Mouse (Mus musculus) midbrain, embryonic 16.5 days (tissue): ENCODE data around the gene Ascc1. TPM values are rescaled to one million over a fixed set of nuclear protein-coding genes. Genes with fewer than 3 reads are reported as not detected.

ENCODE experiments used
- ATAC-seq: fragments of 200-750 bp; cut with Nextera tagmentation; 2 replicates; pipeline ENCODE4 v1.8.0; 2017; ENCODE audit warnings: moderate TSS enrichment
- H3K27ac ChIP-seq: fragments of 300-500 bp; sonication (generic); 2 replicates; pipeline ENCODE4 v1.5.1; 2014; ENCODE audit warnings: mild to moderate bottlenecking, low read length, mixed read lengths
- H3K27me3 ChIP-seq: fragments of 300-500 bp; sonication (generic); 2 replicates; pipeline ENCODE4 v1.6.1; 2014; ENCODE audit warnings: low read depth, low read length, mixed read lengths; ENCODE audit not compliant: control insufficient read depth, insufficient read depth
- H3K36me3 ChIP-seq: fragments of 300-500 bp; sonication (generic); 2 replicates; pipeline ENCODE4 v1.6.1; 2014; ENCODE audit warnings: mild to moderate bottlenecking, low read length, moderate library complexity, mixed read lengths; ENCODE audit not compliant: control insufficient read depth, insufficient read depth
- H3K4me1 ChIP-seq: fragments of 300-500 bp; sonication (generic); 2 replicates; pipeline ENCODE4 v1.6.1; 2014; ENCODE audit warnings: mild to moderate bottlenecking, low read length, mixed read lengths; ENCODE audit not compliant: control insufficient read depth, insufficient read depth
- H3K4me2 ChIP-seq: fragments of 300-500 bp; sonication (generic); 2 replicates; pipeline ENCODE4 v1.6.1; 2014; ENCODE audit warnings: mild to moderate bottlenecking, low read length, mixed read lengths
- H3K4me3 ChIP-seq: fragments of 300-500 bp; sonication (generic); 2 replicates; pipeline ENCODE4 v1.5.1; 2014; ENCODE audit warnings: low read depth, mild to moderate bottlenecking, low read length, moderate library complexity, mixed read lengths
- H3K9ac ChIP-seq: fragments of 300-500 bp; sonication (generic); 2 replicates; pipeline ENCODE4 v1.6.1; 2014; ENCODE audit warnings: low read depth, low read length, mixed read lengths
- H3K9me3 ChIP-seq: fragments of 300-500 bp; sonication (generic); replicated peaks from 2 replicates; pipeline ENCODE4 v1.6.1; 2014; ENCODE audit warnings: mild to moderate bottlenecking, low read length, mixed read lengths; ENCODE audit not compliant: control insufficient read depth, poor library complexity, severe bottlenecking
- WGBS: fragments of 180-500 bp; shearing (Covaris S2); extraction: QIAGEN DNeasy Blood & Tissue Kit; methylation state at CpG from one replicate; pipeline ENCODE4 v1.1.7; 2014; 5-methylcytosine and 5-hydroxymethylcytosine counted together
- polyA plus RNA-seq: library from polyadenylated mRNA; unstranded; fragments of >200 nt; fragmentation: Nextera tagmentation; extraction: Ambion mirVana; gene quantifications from 2 replicates; pipeline ENCODE4 v1.2.1, GENCODE M21; 2015

Ascc1 gene
- 54.0 and 54.5 TPM in 2 replicates for polyA plus RNA-seq

DNA sequence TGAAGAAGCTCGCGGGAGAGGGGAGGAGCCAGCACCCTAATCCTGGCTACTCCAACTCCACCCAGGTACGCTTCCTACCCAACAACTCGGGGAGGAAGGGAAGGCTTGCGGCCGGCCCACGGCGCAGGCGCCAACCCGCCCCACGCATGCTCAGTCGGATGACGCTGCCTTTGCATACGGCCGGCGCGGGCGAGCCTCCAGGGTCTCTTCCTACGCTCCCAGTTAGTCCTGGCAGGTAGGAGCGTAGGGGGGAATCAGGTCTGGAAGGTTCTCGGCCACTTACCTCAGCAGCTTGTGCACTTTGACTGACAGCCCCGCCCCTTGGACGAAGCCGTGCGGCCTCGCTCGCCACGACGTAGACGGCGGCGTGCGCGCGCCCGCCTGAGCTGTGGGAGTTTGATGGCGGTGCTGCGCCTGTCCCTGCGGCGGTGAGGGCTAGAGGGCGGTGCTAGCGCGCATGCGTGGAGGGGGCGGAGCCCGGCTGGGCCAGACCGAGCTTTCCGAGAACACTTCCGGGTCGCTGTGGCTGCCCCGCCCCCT, at the start of gene Ascc1, which contains the start of gene Anapc16:
Ascc1 (plus strand) TSS at position 133 of the 540 bp plus-strand sequence.
Anapc16 (minus strand) TSS at position 463 of the 540 bp plus-strand sequence.
- ATAC-seq, result peak; percentile 96
- Histone ChIP-seq H3K4me1 (peaks cover 16% of the 10 kb centered on the region; the same call in 1 of the 2 replicates), H3K4me3 (peak within 1 kb of the TSS; percentile 52), H3K27ac (peak within 1 kb of the TSS; percentile 99), H3K4me2 (peak within 1 kb of the TSS; percentile 88), H3K27me3 (no peaks in the 10 kb centered on the region), H3K9ac (peak within 1 kb of the TSS; percentile 68), H3K36me3 (no peaks in the 10 kb centered on the region), H3K9me3 (no peaks in the 10 kb centered on the region)
- WGBS, result under 1% methylated on average over 48 of the region's 51 CpGs

- Histone ChIP-seq H3K27me3 (no peaks in the 10 kb centered on the region), H3K36me3 (no peaks in the 10 kb centered on the region), H3K9me3 (no peaks in the 10 kb centered on the region), H3K4me1 (peaks cover 39% of the 10 kb centered on the region), H3K27ac (no peak overlapping the region), H3K4me3 (no peak overlapping the region), H3K9ac (no peak overlapping the region), H3K4me2 (no peak overlapping the region)
- WGBS, result 55% methylated on average over 7 of the region's 7 CpGs
- ATAC-seq, result no peak
Measured at GRCm38 (mm10) chr10:59953564-59954039, 49.0 kb upstream of the Ascc1 start.

DNA sequence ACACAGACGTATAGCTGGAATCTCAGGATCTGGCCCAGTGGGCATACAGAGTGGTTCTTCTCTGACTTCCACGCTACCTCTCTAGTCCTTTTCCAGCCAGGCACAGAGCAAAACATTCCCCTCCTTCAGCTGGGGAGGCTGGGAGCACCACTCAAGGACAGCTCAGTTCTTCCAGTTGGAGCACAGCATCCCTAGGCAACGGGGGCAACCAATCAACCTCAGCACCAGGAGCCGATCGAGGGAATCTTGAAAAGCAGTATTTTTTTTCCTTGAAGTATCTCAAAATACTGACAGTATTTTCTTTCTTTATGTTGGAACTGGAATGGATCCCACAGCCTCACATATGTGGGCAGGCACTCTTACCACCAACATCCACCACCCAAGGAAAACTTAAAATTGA, 45.9 kb upstream of the Ascc1 start:
- Histone ChIP-seq H3K27ac (no peak overlapping the region), H3K9me3 (no peaks in the 10 kb centered on the region), H3K27me3 (no peaks in the 10 kb centered on the region), H3K4me2 (no peak overlapping the region), H3K9ac (no peak overlapping the region), H3K4me3 (no peak overlapping the region), H3K36me3 (no peaks in the 10 kb centered on the region), H3K4me1 (peaks cover 30% of the 10 kb centered on the region)
- no peak for ATAC-seq
- WGBS, result 63% methylated on average over 5 of the region's 5 CpGs

DNA sequence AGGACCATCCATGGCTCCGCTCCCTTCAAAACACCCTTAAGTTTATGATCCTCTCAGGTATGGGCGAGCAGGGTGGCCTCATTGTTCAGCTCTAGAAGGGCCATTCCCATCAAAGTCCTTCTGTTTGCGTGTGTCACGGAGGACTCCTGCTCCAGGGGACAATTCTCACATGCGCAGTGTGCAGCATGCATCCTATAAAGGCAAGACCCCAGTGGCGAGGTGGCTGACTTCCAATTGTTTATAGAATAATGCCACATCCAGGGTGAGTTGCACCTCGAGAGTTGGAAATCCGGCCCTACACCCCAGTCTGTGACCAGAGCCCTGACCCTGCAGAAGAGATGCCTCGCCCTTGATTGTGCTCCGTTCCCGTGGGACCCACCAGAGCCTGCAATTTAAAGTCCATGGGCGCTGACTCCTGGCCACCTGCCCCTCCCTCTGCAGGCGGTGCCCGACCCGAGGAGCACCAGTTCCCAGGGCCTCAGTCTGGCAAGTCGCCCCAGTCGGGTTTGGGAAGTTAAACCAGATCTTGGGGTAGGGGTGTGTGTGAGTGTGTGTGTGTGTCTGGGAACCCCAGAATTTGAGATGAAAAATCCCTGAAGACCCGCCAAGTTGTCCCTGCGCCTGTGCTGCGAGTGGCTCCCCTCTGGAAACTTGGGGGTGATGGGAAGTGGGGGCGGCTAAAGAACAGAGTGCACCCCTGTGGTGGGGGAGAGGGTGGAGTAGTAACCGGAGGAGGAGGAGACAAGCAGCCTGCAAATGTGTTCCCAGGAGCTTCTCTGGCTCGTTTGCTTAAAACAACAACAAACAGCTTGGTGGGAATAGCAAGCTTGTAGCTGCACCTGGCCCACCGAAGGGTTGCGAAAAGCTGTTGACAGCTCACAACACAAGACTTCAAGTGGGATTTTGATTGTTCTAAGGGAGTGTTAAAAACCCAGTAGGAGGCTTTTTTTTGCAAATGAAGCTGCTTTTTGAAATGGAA, 45.1 kb upstream of the Ascc1 start:
- peak; percentile 27; the same call in 1 of the 2 replicates for ATAC-seq
- Histone ChIP-seq H3K27ac (peak overlapping the region; percentile 74), H3K4me1 (peaks cover 30% of the 10 kb centered on the region), H3K4me2 (peak overlapping the region; percentile 52), H3K4me3 (peak overlapping the region; percentile 23), H3K36me3 (no peaks in the 10 kb centered on the region), H3K27me3 (no peaks in the 10 kb centered on the region), H3K9ac (peak overlapping the region; percentile 57), H3K9me3 (no peaks in the 10 kb centered on the region)
- 10% methylated on average over 25 of the region's 25 CpGs for WGBS

- Histone ChIP-seq H3K4me2 (peak overlapping the region; percentile 52), H3K36me3 (no peaks in the 10 kb centered on the region), H3K4me3 (no peak overlapping the region), H3K27me3 (no peaks in the 10 kb centered on the region), H3K4me1 (peaks cover 24% of the 10 kb centered on the region), H3K9ac (peak overlapping the region; percentile 57), H3K9me3 (no peaks in the 10 kb centered on the region), H3K27ac (peak overlapping the region; percentile 74)
- 0 out of 2 replicates have a peak, but pooled peaks have one; percentile 10 for ATAC-seq
- 14% methylated on average over 5 of the region's 5 CpGs for WGBS
Measured at GRCm38 (mm10) chr10:59958458-59958857, 44.1 kb upstream of the Ascc1 start.

GRCm38 (mm10) chr10:59959517-59959916, 43.1 kb upstream of the Ascc1 start:
- ATAC-seq, result no peak

DNA sequence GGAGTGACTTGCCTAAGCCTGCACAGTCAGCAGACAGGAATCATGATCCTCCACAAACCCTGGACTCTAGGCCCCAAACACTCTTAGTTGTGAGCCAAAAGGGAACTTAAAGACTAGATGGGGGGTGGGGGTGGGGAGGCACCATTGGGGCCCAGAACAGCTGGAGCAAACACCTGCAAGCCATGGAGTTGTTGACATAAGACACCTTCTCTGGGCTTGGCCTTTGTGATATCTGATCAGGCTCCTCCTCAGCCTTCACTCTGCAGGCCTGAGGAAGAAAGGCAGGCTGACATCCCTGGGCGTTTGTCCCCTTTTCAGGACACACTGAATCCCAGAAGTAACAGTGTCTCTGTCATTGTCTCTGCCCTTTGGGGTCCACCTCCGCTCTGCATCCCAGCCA, 39.0 kb upstream of the Ascc1 start:
- Histone ChIP-seq H3K9ac (no peak overlapping the region), H3K36me3 (no peaks in the 10 kb centered on the region), H3K27me3 (no peaks in the 10 kb centered on the region), H3K4me3 (no peak overlapping the region), H3K27ac (no peak overlapping the region), H3K9me3 (no peaks in the 10 kb centered on the region), H3K4me1 (peaks cover 14% of the 10 kb centered on the region), H3K4me2 (no peak overlapping the region)
- ATAC-seq, result no peak
- WGBS, result 57% methylated on average over 2 of the region's 2 CpGs

More at GRCm38 (mm10) chr10:59959517-59959916, 43.1 kb upstream of the Ascc1 start:
- no peak overlapping the region for H3K4me2 ChIP-seq
- H3K4me3 ChIP-seq, result no peak overlapping the region
- no peaks in the 10 kb centered on the region for H3K36me3 ChIP-seq
- H3K4me1 ChIP-seq, result peaks cover 26% of the 10 kb centered on the region
- WGBS, result 62% methylated on average over 11 of the region's 12 CpGs
- H3K9ac ChIP-seq, result no peak overlapping the region
- H3K27ac ChIP-seq, result no peak overlapping the region
- no peaks in the 10 kb centered on the region for H3K9me3 ChIP-seq
- H3K27me3 ChIP-seq, result no peaks in the 10 kb centered on the region

- 0 out of 2 replicates have a peak, but pooled peaks have one; percentile 33 for ATAC-seq
- Histone ChIP-seq H3K4me3 (0 out of 2 replicates have a peak overlapping the region, but pooled peaks have one; percentile 3), H3K9me3 (no peaks in the 10 kb centered on the region), H3K27ac (peak overlapping the region; percentile 8; the same call in 1 of the 2 replicates), H3K4me2 (peak overlapping the region; percentile 45), H3K36me3 (no peaks in the 10 kb centered on the region), H3K9ac (0 out of 2 replicates have a peak overlapping the region, but pooled peaks have one; percentile 45), H3K27me3 (no peaks in the 10 kb centered on the region), H3K4me1 (peaks cover 8% of the 10 kb centered on the region)
- 6% methylated on average over 17 of the region's 23 CpGs for WGBS
Measured at GRCm38 (mm10) chr10:59964504-59965361, 37.9 kb upstream of the Ascc1 start.
